Mouse (Mus musculus): ENCODE results near the gene Rft1. TPM values are rescaled to one million over a fixed set of nuclear protein-coding genes. Genes with fewer than 3 reads are reported as not detected.

Gene Rft1
- total and polyA plus RNA-seq, 3 experiments: 9.1 to 11.3 TPM; not detected in 1

GRCm38 (mm10) chr14:30633708-30634107 lies 20.5 kb upstream of the Rft1 start:
- H3K79me2 ChIP-seq (ENCODE audit: control insufficient read depth, insufficient read depth, low read length, poor library complexity): no peaks in the 10 kb centered on the region
- no peak for DNase-seq (ENCODE audit: low read depth, low spot score)
- no peaks in the 10 kb centered on the region; a peak in 1 of 4 replicates for H3K27me3 ChIP-seq (ENCODE audit: control insufficient read depth in 1 of 2, insufficient read depth in 2 of 2, low read length in 2 of 2)
- no peak overlapping the region for H3K4me3 ChIP-seq (ENCODE audit: control insufficient read depth in 1 of 2, insufficient read depth in 1 of 2, low read depth in 2 of 2, low read length in 2 of 2)
- TF ChIP-seq ELF1 (IDR thresholded peaks at IDR 0.05; ENCODE audit: low read depth, low read length): no peak
- no peak for TF ChIP-seq ZNF384 (IDR thresholded peaks at IDR 0.05; ENCODE audit: low read depth, low read length)
- H3K9me3 ChIP-seq (replicated peaks; ENCODE audit: insufficient read depth, low read length): no peaks in the 10 kb centered on the region
- no peak overlapping the region for H3K9ac ChIP-seq (ENCODE audit: control insufficient read depth, low read depth, low read length, poor library complexity, severe bottlenecking)
- H3K4me1 ChIP-seq (ENCODE audit: control insufficient read depth in 1 of 2, insufficient read depth in 2 of 2, low read length in 2 of 2): peaks cover 6 to 15% of the 10 kb centered on the region in 2 experiments; a peak in 3 of 4 replicates
- peaks cover 0 to 12% of the 10 kb centered on the region in 2 experiments; a peak in 2 of 4 replicates for H3K36me3 ChIP-seq (ENCODE audit: control insufficient read depth in 1 of 2, insufficient read depth in 2 of 2, low read length in 2 of 2)
- no peak overlapping the region for H3K27ac ChIP-seq (ENCODE audit: control insufficient read depth, low read depth, low read length)

- DNase-seq (ENCODE audit: low read depth, low spot score): no peak
- Histone ChIP-seq H3K36me3 (ENCODE audit: control insufficient read depth in 1 of 2, insufficient read depth in 2 of 2, low read length in 2 of 2) (peaks cover 0 to 12% of the 10 kb centered on the region in 2 experiments; a peak in 2 of 4 replicates), H3K79me2 (ENCODE audit: control insufficient read depth, insufficient read depth, low read length, poor library complexity) (no peaks in the 10 kb centered on the region), H3K27ac (ENCODE audit: control insufficient read depth, low read depth, low read length) (no peak overlapping the region), H3K9me3 (replicated peaks; ENCODE audit: insufficient read depth, low read length) (no peaks in the 10 kb centered on the region), H3K4me1 (ENCODE audit: control insufficient read depth in 1 of 2, insufficient read depth in 2 of 2, low read length in 2 of 2) (peaks cover 6 to 15% of the 10 kb centered on the region in 2 experiments; a peak in 3 of 4 replicates), H3K27me3 (ENCODE audit: control insufficient read depth in 1 of 2, insufficient read depth in 2 of 2, low read length in 2 of 2) (peaks cover 0 to 2% of the 10 kb centered on the region in 2 experiments; a peak in 2 of 4 replicates), H3K4me3 (ENCODE audit: control insufficient read depth in 1 of 2, insufficient read depth in 1 of 2, low read depth in 2 of 2, low read length in 2 of 2) (no peak overlapping the region), H3K9ac (ENCODE audit: control insufficient read depth, low read depth, low read length, poor library complexity, severe bottlenecking) (no peak overlapping the region)
- no peak for TF ChIP-seq NELFE (IDR thresholded peaks at IDR 0.05; ENCODE audit: low read depth, low read length)
- no peak for TF ChIP-seq CHD2 (IDR thresholded peaks at IDR 0.05; ENCODE audit: low read length)
- no peak for TF ChIP-seq USF1 (IDR thresholded peaks at IDR 0.05; ENCODE audit: low read depth, low read length)
- no peak for TF ChIP-seq POLR2AphosphoS2 (IDR thresholded peaks at IDR 0.05; ENCODE audit: low read length)
- TF ChIP-seq TAL1 (IDR thresholded peaks at IDR 0.05; ENCODE audit: low read length): no peak
- no peak for TF ChIP-seq POLR2AphosphoS5 (IDR thresholded peaks at IDR 0.05; ENCODE audit: borderline replicate concordance, low read depth, low read length)
- TF ChIP-seq MAX (IDR thresholded peaks at IDR 0.05; ENCODE audit: low read length): no peak
- TF ChIP-seq JUND (IDR thresholded peaks at IDR 0.05; ENCODE audit: low read depth, low read length): no peak
- no peak for TF ChIP-seq UBTF (IDR thresholded peaks at IDR 0.05; ENCODE audit: borderline replicate concordance, insufficient read depth, low read depth, low read length)
- no peak for TF ChIP-seq ETS1 (IDR thresholded peaks at IDR 0.05; ENCODE audit: low read depth, low read length)
Measured at GRCm38 (mm10) chr14:30634418-30634817, 19.7 kb upstream of the Rft1 start.

GRCm38 (mm10) chr14:30635219-30635910 lies 18.8 kb upstream of the Rft1 start:
- H3K9ac ChIP-seq (ENCODE audit: control insufficient read depth, low read depth, low read length, poor library complexity, severe bottlenecking): no peak overlapping the region
- TF ChIP-seq MXI1 (IDR thresholded peaks at IDR 0.05; ENCODE audit: low read depth, low read length) (no peak), HCFC1 (IDR thresholded peaks at IDR 0.05; ENCODE audit: low read depth, low read length) (no peak), POLR2AphosphoS5 (IDR thresholded peaks at IDR 0.05; ENCODE audit: borderline replicate concordance, low read depth, low read length) (no peak), SIN3A (IDR thresholded peaks at IDR 0.05; ENCODE audit: low read length) (no peak), MAFK (IDR thresholded peaks at IDR 0.05; ENCODE audit: borderline replicate concordance, low read depth, low read length) (no peak), CTCF (IDR thresholded peaks at IDR 0.05 in 2 of 3, conservative IDR thresholded peaks at IDR 0.05 in 1 of 3; ENCODE audit: control insufficient read depth in 1 of 3, insufficient read depth in 1 of 3, low read depth in 2 of 3, low read length in 3 of 3, poor library complexity in 1 of 3, severe bottlenecking in 1 of 3) (no peak), MEF2A (IDR thresholded peaks at IDR 0.05; ENCODE audit: extremely low read depth, insufficient replicate concordance, low read depth, low read length, poor library complexity, severe bottlenecking) (no peak), TAL1 (IDR thresholded peaks at IDR 0.05; ENCODE audit: low read length) (no peak), UBTF (IDR thresholded peaks at IDR 0.05; ENCODE audit: borderline replicate concordance, insufficient read depth, low read depth, low read length) (no peak), CHD2 (IDR thresholded peaks at IDR 0.05; ENCODE audit: low read length) (no peak)

More at GRCm38 (mm10) chr14:30635219-30635910, 18.8 kb upstream of the Rft1 start:
- no peak overlapping the region for H3K27ac ChIP-seq (ENCODE audit: control insufficient read depth, low read depth, low read length)
- no peaks in the 10 kb centered on the region for H3K79me2 ChIP-seq (ENCODE audit: control insufficient read depth, insufficient read depth, low read length, poor library complexity)
- H3K27me3 ChIP-seq (ENCODE audit: control insufficient read depth in 1 of 2, insufficient read depth in 2 of 2, low read length in 2 of 2): peaks cover 0 to 2% of the 10 kb centered on the region in 2 experiments; a peak in 2 of 4 replicates
- no peak for DNase-seq (ENCODE audit: low read depth, low spot score)
- no peaks in the 10 kb centered on the region for H3K9me3 ChIP-seq (replicated peaks; ENCODE audit: insufficient read depth, low read length)
- H3K4me1 ChIP-seq (ENCODE audit: control insufficient read depth in 1 of 2, insufficient read depth in 2 of 2, low read length in 2 of 2): peaks cover 6 to 12% of the 10 kb centered on the region in 2 experiments; a peak in 3 of 4 replicates
- peaks cover 0 to 12% of the 10 kb centered on the region in 2 experiments; a peak in 2 of 4 replicates for H3K36me3 ChIP-seq (ENCODE audit: control insufficient read depth in 1 of 2, insufficient read depth in 2 of 2, low read length in 2 of 2)
- no peak overlapping the region for H3K4me3 ChIP-seq (ENCODE audit: control insufficient read depth in 1 of 2, insufficient read depth in 1 of 2, low read depth in 2 of 2, low read length in 2 of 2)
